8 mouse cellular contexts compared by ENCODE assay signal in genomic region chr2:33347607-33348006, GRCm38 (mm10). TPM values are rescaled to one million over a fixed set of nuclear protein-coding genes. Genes with fewer than 3 reads are reported as not detected.
A peak's percentile ranks its signal among the peaks of the same experiment; 100 is the strongest.
DNase-seq lines count a peak whose midpoint lies in the region; ATAC-seq lines count a peak whose summit lies in the region.

No protein-coding gene starts in this region.

- H3K36me3 ChIP-seq in neural tube, embryonic 15.5 days: no peaks in the 10 kb centered on the region

- peak; percentile 61 to 82 for DNase-seq in heart, postnatal 10 days
- no peak for DNase-seq in heart, adult 9 months (ENCODE audit: low spot score in 2 of 2)
- DNase-seq in neural tube, embryonic 10.5 days (ENCODE audit: extremely low spot score, low spot score): peak; percentile 54
- DNase-seq in adrenal gland, postnatal 25 days: peak; percentile 50
- peak; percentile 58 for DNase-seq in forelimb bud, embryonic 11.5 days (ENCODE audit: low read depth, low spot score)
- DNase-seq in urinary bladder, postnatal 36 days (ENCODE audit: low spot score in 2 of 2): no peak

- H3K4me2 ChIP-seq in neural tube, embryonic 15.5 days: no peak overlapping the region

- no peaks in the 10 kb centered on the region for H3K9me3 ChIP-seq in neural tube, embryonic 15.5 days (replicated peaks)

- intact Hi-C loops in heart, postnatal 10 days (cut with DNase I): loop anchor here (1.0 to 5.0 kb wide), 4 partner anchors 31 to 355 kb away; no protein-coding TSS in a partner anchor

- H3K27ac ChIP-seq in neural tube, embryonic 15.5 days (replicated peaks): no peak overlapping the region

- no peak overlapping the region for H3K9ac ChIP-seq in neural tube, embryonic 15.5 days (replicated peaks)

- no peak overlapping the region for H3K4me3 ChIP-seq in neural tube, embryonic 15.5 days (replicated peaks)

- no peaks in the 10 kb centered on the region for H3K27me3 ChIP-seq in neural tube, embryonic 15.5 days (replicated peaks)

- no peak for ATAC-seq in neural tube, embryonic 15.5 days (ENCODE audit: low FRiP score)
- peak; percentile 65 for ATAC-seq in megakaryocyte, adult 5-6 weeks (ENCODE audit: poor library complexity, severe bottlenecking)

- H3K4me1 ChIP-seq in neural tube, embryonic 15.5 days: peaks cover 31% of the 10 kb centered on the region

- WGBS in neural tube, embryonic 15.5 days: 38% methylated on average over 3 of the region's 3 CpGs

RNA-seq across cellular contexts. Expression of gene Ralgps1, which starts 23.7 kb away (rescaled TPM):
- total RNA-seq in heart, postnatal 10 days (2021): 1 to 10 TPM; 6.7 to 9.0 TPM
- polyA plus RNA-seq in neural tube, embryonic 15.5 days (2015; fragmentation: Nextera tagmentation; extraction: Ambion mirVana): 31.6 and 34.9 TPM in 2 replicates
- total RNA-seq in adrenal gland, postnatal 25 days (2021): 5.7 and 5.8 TPM in 2 replicates
- total RNA-seq in megakaryocyte, adult 5-6 weeks (2015): 6.2 and 7.6 TPM in 2 replicates
- 2.0 and 2.7 TPM in 2 replicates for total RNA-seq in megakaryocyte, adult 5-6 weeks (2017)

Comparison
In these comparisons a context has a peak if more than half of its experiments do, and no peak if none do; other contexts are left out.
1. DNase-seq: peak in heart, postnatal 10 days (2 of 2), neural tube, embryonic 10.5 days (single experiment), adrenal gland, postnatal 25 days (single experiment) and forelimb bud, embryonic 11.5 days (single experiment); none in heart, adult 9 months (0 of 2) and urinary bladder, postnatal 36 days (0 of 2).